Mouse (Mus musculus): ENCODE data around the gene Syngr3. TPM values are rescaled to one million over a fixed set of nuclear protein-coding genes. Genes with fewer than 3 reads are reported as not detected.

The Syngr3 gene
- polyA plus RNA-seq, 1 experiment from 2014 or later = 14.0 TPM

Other genes starting within 250 kb of the Syngr3 start
- 2.7 and 3.3 TPM in 2 replicates for gene Dnase1l2, start 246.8 kb downstream of the Syngr3 start, polyA plus RNA-seq (2014; fragmentation: Nextera tagmentation; extraction: Ambion mirVana)
- gene E4f1, start 219.6 kb downstream of the Syngr3 start, polyA plus RNA-seq (2014; fragmentation: Nextera tagmentation; extraction: Ambion mirVana) = 28.8 and 31.4 TPM in 2 replicates
- 72.1 and 73.4 TPM in 2 replicates for gene Pgp, start 219.6 kb downstream of the Syngr3 start, polyA plus RNA-seq (2014; fragmentation: Nextera tagmentation; extraction: Ambion mirVana)
- gene Bricd5, start 216.1 kb downstream of the Syngr3 start, polyA plus RNA-seq (2014; fragmentation: Nextera tagmentation; extraction: Ambion mirVana) = 0.41 and 0.44 TPM in 2 replicates
- gene Mlst8, start 210.9 kb downstream of the Syngr3 start, polyA plus RNA-seq (2014; fragmentation: Nextera tagmentation; extraction: Ambion mirVana) = 33.8 and 34.0 TPM in 2 replicates
- 8.0 and 9.3 TPM in 2 replicates for gene Caskin1, start 201.4 kb downstream of the Syngr3 start, polyA plus RNA-seq (2014; fragmentation: Nextera tagmentation; extraction: Ambion mirVana)
- gene Traf7, start 162.0 kb downstream of the Syngr3 start, polyA plus RNA-seq (2014; fragmentation: Nextera tagmentation; extraction: Ambion mirVana) = 113 and 123 TPM in 2 replicates
- 1.8 and 2.7 TPM in 2 replicates for gene Rab26, start 155.7 kb downstream of the Syngr3 start, polyA plus RNA-seq (2014; fragmentation: Nextera tagmentation; extraction: Ambion mirVana)
- 19.0 and 23.9 TPM in 2 replicates for gene Pkd1, start 140.1 kb downstream of the Syngr3 start, polyA plus RNA-seq (2014; fragmentation: Nextera tagmentation; extraction: Ambion mirVana)
- 77.6 and 87.4 TPM in 2 replicates for gene Tsc2, start 57.3 kb downstream of the Syngr3 start, polyA plus RNA-seq (2014; fragmentation: Nextera tagmentation; extraction: Ambion mirVana)
- 20.0 TPM in 2 replicates for gene Nthl1, start 57.3 kb downstream of the Syngr3 start, polyA plus RNA-seq (2014; fragmentation: Nextera tagmentation; extraction: Ambion mirVana)
- 26.8 and 32.3 TPM in 2 replicates for gene Slc9a3r2, start 39.6 kb downstream of the Syngr3 start, polyA plus RNA-seq (2014; fragmentation: Nextera tagmentation; extraction: Ambion mirVana)
- 0.32 TPM in 1 of 2 replicates, not detected in the other for gene Npw, start 31.5 kb downstream of the Syngr3 start, polyA plus RNA-seq (2014; fragmentation: Nextera tagmentation; extraction: Ambion mirVana)
- gene Zfp598, start 20.3 kb downstream of the Syngr3 start, polyA plus RNA-seq (2014; fragmentation: Nextera tagmentation; extraction: Ambion mirVana) = 37.6 and 38.4 TPM in 2 replicates
- 54.9 and 55.4 TPM in 2 replicates for gene Gfer, start 6.2 kb upstream of the Syngr3 start, polyA plus RNA-seq (2014; fragmentation: Nextera tagmentation; extraction: Ambion mirVana)
- gene Noxo1, start 6.3 kb upstream of the Syngr3 start, polyA plus RNA-seq (2014; fragmentation: Nextera tagmentation; extraction: Ambion mirVana) = 1.7 and 1.9 TPM in 2 replicates
- 111 and 127 TPM in 2 replicates for gene Tbl3, start 17.7 kb upstream of the Syngr3 start, polyA plus RNA-seq (2014; fragmentation: Nextera tagmentation; extraction: Ambion mirVana)
- 0.36 and 0.81 TPM in 2 replicates for gene Rnf151, start 28.1 kb upstream of the Syngr3 start, polyA plus RNA-seq (2014; fragmentation: Nextera tagmentation; extraction: Ambion mirVana)
- 1,407 and 1,469 TPM in 2 replicates for gene Rps2, start 28.2 kb upstream of the Syngr3 start, polyA plus RNA-seq (2014; fragmentation: Nextera tagmentation; extraction: Ambion mirVana)
- gene Ndufb10, start 34.5 kb upstream of the Syngr3 start, polyA plus RNA-seq (2014; fragmentation: Nextera tagmentation; extraction: Ambion mirVana) = 189 and 195 TPM in 2 replicates
- not detected in 2 replicates for gene Rpl3l, start 37.9 kb upstream of the Syngr3 start, polyA plus RNA-seq (2014; fragmentation: Nextera tagmentation; extraction: Ambion mirVana)
- gene Msrb1, start 46.7 kb upstream of the Syngr3 start, polyA plus RNA-seq (2014; fragmentation: Nextera tagmentation; extraction: Ambion mirVana) = 21.3 and 21.6 TPM in 2 replicates
- 0.21 and 0.51 TPM in 2 replicates for gene Hs3st6, start 63.0 kb upstream of the Syngr3 start, polyA plus RNA-seq (2014; fragmentation: Nextera tagmentation; extraction: Ambion mirVana)
- not detected in 2 replicates for gene Meiob, start 114.3 kb upstream of the Syngr3 start, polyA plus RNA-seq (2014; fragmentation: Nextera tagmentation; extraction: Ambion mirVana)
- 25.4 and 26.7 TPM in 2 replicates for gene Hagh, start 150.2 kb upstream of the Syngr3 start, polyA plus RNA-seq (2014; fragmentation: Nextera tagmentation; extraction: Ambion mirVana)
- gene Fahd1, start 160.4 kb upstream of the Syngr3 start, polyA plus RNA-seq (2014; fragmentation: Nextera tagmentation; extraction: Ambion mirVana) = 18.2 and 19.3 TPM in 2 replicates
- gene Igfals, start 176.0 kb upstream of the Syngr3 start, polyA plus RNA-seq (2014; fragmentation: Nextera tagmentation; extraction: Ambion mirVana) = not detected in 2 replicates
- gene Nubp2, start 196.4 kb upstream of the Syngr3 start, polyA plus RNA-seq (2014; fragmentation: Nextera tagmentation; extraction: Ambion mirVana) = 71.9 and 82.0 TPM in 2 replicates
- gene Spsb3, start 196.7 kb upstream of the Syngr3 start, polyA plus RNA-seq (2014; fragmentation: Nextera tagmentation; extraction: Ambion mirVana) = 44.7 and 47.3 TPM in 2 replicates
- 29.1 and 31.2 TPM in 2 replicates for gene Eme2, start 205.1 kb upstream of the Syngr3 start, polyA plus RNA-seq (2014; fragmentation: Nextera tagmentation; extraction: Ambion mirVana)
- 76.9 and 81.8 TPM in 2 replicates for gene Mrps34, start 205.2 kb upstream of the Syngr3 start, polyA plus RNA-seq (2014; fragmentation: Nextera tagmentation; extraction: Ambion mirVana)
- gene Nme3, start 206.5 kb upstream of the Syngr3 start, polyA plus RNA-seq (2014; fragmentation: Nextera tagmentation; extraction: Ambion mirVana) = 47.8 and 60.8 TPM in 2 replicates
- 51.3 and 56.8 TPM in 2 replicates for gene Mapk8ip3, start 247.0 kb upstream of the Syngr3 start, polyA plus RNA-seq (2014; fragmentation: Nextera tagmentation; extraction: Ambion mirVana)